Mouse (Mus musculus) heart, adult 18-20 months (tissue): ENCODE data around the gene Atp2c1. TPM values are rescaled to one million over a fixed set of nuclear protein-coding genes. Genes with fewer than 3 reads are reported as not detected.

ENCODE experiments used
- DNase-seq, 2 experiments: peaks; one replicate each; pipeline ENCODE4 v3.0.0; 2021 to 2022; ENCODE audit warnings: mixed read lengths in 1 of 2
- long read RNA-seq, 2 experiments: library from polyadenylated mRNA; stranded (forward); transcript quantifications; one replicate each; pipeline ENCODE4 v2.0.0; 2021
- total RNA-seq, 2 experiments: library from RNA; stranded (reverse); gene quantifications; 2 replicates each; pipeline ENCODE4 v1.2.3; 2021

Atp2c1 gene
- 10 to 100 TPM; 58.6 to 65.0 TPM for total RNA-seq
- long read RNA-seq, experiment 1, full-length matches to known transcripts = 26 of 38 reads
- long read RNA-seq, experiment 1, partial matches to known transcripts = 2 of 38 reads
- long read RNA-seq, experiment 1, other reads (novel, unspliced or antisense) = 10 of 38 reads
- long read RNA-seq, experiment 2, full-length matches to known transcripts = 13 of 20 reads
- long read RNA-seq, experiment 2, partial matches to known transcripts = 1 of 20 reads
- long read RNA-seq, experiment 2, other reads (novel, unspliced or antisense) = 6 of 20 reads

DNA sequence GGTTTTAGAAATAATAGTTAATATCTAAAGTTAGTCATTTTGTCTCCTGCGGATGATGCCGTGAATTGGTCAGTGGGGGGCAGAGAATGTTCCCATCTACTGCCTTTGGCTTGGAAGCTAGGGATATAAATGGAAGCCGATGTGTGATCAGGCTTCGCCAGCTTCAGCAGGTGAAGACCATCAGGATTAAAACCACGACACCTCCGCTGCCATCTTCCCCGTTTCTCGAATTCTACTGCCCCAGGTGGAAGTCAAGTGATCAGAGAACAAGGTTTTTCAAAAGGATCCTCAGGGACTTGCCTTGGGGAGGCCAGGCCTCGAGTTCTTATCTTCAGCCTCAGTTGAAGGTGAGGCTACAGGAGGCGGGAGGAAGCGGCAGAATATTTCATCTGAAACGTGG is at the start of gene Atp2c1:
TSS of gene Atp2c1 (minus strand) at position 101 of the 400 bp plus-strand sequence.
- DNase-seq = no peak

DNA sequence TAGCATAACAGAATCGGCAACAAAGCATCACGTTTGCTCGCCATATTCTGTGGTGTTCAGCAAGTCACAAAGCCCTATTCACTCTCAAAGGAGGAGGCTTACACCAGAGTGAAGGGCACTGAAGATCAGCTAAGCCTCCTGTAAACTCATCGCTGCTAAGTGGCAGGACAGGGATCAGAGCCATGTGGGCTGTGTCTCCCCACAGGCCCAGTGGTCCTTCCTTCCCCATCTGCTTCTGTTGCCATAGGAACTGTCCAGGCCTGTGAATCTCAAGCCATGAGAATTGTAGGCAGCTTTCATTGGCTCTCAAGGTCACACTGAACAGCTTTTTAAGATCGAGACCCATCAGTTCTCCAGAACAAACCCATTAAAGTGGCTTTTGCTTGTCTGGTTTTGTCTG is 30.3 kb upstream of the Atp2c1 start:
- DNase-seq = no peak

DNA sequence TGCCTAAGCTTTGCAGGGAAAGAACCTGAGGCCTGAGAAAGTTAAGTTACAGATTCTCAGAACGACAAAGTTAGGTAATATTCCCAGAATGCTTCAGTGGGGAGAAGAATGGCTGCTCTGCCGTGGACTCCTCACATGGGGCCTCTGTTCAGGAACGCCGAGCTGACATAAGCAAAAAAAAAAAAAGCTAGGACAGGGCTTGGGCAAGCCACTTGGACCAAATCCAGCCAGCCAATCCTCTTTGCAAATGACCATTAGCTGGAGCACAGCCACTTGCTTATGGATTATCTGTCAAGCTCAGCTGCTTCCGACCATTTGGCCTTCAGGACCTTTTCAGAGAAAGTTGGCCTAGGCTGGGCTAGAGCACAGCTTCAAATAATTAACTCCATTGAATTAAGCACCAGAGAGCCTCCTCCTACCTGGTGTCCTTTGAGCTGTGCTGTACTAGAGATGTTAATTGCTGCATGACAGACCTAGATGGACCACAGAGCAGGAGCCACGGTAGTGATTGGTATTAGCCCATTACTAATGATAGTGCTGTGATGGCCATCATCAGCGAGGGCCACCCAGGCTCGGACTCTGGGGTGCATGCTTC is 29.1 kb upstream of the Atp2c1 start:
- no peak for DNase-seq

DNA sequence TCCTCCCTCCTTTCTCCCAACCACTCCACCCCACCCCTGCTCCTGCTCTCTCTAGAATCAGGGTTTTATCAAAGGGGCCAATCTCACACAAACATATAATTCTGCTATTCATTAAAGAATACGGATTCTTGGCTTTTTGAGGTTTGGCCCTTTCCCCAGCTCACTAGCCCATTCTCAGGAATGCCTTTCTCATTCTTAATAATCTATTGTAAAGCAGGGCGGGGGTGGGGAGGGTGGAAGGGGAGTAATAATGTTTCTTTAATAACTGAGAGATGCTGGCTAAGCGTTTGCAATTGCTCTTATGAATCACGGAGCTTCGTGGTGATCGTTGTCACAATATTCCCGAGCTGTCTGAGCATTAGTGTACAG is 27.3 kb upstream of the Atp2c1 start:
- no peak for DNase-seq

DNA sequence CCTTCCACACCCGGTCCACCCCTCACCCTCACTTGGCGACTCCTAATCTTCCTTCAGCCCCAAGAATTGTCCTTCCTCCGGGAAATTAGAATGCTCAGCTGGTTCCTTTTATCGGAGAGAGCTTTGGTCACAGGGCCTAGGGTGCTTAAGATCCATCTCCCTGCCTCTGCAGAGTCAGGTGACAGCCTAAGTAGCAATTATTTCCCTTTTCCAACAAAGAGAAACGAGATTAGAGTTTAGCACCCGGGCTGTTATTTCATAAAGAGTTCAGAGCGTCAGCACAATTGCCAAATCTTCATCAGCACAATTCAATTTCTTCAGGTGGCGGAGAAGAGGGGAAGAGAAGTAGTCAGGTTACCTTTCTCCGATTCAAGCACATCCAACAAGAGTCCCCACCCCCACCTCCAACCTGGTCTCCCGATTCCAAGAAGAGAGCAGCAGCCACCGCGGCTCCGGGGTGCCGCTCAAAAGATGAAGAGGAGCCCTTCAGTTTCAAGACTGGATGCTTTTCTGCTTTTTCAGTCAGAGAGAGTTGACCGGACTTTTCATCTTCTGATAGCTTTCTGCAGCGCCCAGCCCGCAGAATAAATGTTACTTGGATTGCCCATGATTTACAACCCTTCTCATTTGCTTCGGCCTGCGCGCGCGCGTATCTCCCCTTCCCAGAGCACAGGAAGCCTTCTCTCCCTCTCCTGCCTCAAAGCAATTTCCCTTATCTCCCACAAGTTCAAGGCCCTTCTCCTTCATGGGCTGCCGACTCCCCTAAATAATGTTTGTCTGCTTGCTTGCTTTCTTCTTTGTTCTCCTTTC is 26.7 kb upstream of the Atp2c1 start:
- no peak for DNase-seq

DNA sequence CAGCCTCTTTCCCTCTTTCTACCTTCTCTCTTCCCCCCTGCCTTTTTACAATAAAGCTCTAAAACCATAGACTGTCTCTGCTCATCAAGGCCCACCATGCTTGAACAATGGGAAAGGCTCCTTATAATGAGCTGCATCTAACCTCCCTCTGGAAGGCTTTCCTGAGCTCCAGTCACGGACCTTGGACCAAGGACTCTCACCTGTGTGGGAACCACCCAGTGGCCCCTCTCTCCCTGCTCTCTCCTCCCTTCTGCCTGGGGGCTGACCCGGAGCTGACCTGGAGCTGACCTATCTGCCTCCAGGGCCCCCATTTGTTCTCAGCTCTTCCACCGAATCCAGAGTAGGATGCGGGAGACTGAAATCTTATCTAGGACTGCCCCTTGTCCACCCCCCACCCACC is 24.3 kb upstream of the Atp2c1 start:
- no peak for DNase-seq

DNA sequence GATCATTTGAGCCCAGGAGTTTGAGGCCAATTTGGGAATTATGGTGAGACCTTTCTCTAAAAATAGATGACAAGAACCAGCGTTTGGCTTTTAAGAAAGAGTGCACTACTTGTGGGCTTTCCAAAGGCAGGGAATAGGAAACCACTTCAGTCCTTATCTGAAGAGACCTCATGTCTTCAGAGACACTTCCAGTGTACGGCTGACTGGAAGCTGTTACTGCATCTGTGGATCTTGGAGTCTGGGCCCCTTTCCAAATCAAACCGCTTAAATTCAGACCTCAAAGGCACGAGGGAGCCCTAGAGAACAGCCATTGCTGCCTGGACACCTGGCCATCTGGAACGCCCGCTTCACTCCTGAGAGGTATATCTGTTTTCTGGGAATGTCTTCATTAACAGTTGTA is 22.0 kb upstream of the Atp2c1 start:
- DNase-seq = no peak

DNA sequence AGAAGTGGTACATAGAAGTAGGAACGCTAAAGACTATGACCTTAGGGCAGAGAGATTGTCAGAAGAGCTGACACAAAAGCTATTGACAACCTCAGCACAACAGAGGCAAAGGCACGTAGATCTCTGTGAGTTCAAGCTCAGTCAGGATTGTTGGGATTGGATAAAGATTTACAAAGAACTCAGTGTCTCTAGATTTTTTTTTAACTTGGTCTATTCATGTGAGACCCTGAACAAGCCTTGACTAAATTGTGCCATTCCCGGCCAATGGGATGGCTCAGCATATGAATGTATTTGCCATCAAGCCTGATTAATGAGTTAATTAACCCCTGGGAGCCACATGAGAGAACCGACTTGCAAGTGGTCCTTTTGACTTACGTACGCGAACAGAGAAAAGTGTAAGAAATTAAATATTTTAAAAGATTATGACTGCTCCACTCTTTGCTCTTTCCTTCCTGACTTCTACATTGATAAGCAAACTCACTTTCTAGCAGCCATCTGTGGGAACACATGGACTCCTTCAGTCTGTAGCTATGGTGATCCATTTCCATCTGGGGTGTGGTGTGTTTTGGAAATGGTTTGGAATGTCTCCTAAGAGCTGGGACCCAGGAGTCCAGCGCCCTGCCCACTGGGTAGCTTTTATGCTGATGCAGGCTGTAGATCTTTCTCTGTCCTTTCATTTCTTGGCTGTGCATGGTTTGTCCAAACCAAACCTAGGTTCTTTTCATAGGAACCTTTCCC is 17.1 kb upstream of the Atp2c1 start:
- DNase-seq = no peak

DNA sequence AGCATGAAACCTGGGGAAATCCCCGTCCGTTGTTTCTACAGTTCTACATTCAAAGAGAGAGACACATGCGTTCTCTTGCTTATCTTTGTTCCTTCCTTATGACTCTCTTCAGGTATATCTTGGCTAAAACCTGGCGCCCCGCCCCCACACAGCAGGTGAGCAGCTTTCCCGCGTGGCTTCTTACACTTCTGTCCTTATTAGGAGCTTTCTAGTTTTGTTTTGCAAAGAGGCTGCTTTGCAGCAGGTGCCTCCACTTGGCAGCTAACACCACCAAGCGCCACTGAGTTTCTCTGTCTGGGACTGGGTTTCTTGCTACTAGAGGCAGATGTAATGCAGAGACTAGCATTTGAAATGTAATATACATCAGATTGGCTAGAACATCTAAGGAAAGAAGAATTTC is 10.4 kb upstream of the Atp2c1 start:
- DNase-seq = no peak

DNA sequence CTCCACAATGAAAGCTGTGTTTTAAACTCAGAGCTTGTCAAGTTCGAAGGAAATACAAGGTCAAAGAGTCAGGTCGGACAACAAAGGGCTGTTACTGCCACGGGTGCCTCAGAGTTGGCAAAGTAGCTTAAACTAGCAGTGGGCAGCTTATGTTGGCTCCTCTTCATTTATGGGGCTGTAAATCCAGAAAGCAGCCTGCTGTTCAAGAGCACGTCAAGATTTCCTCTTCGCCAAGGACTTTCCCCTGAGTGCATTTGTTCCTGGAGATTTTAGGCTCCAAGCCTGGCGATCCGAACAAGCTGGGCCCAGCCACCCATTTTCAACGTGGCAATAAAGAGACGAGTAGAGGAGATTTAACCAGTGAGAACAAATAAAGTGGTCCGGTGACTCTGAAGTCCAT is 9.8 kb upstream of the Atp2c1 start:
- no peak for DNase-seq

DNA sequence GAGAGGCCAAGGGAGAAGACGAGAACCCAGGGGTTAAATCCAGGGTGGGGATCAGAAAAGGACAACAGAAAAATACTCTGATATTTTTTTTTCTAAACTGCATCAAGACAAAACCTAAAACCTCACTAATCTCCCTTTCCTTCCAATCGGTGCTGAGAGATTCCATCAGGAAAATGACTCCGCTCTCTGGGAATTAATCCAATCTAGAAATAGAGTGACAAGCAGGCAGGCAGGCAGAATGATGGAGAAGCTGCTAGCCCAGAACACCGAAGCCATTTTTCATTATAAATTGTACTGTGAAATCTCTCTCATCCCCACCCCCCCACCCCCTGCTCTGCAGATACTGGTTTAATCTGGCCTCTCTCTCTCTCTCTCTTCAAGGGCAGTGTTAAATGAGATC is 1.8 kb downstream of the Atp2c1 start:
- DNase-seq = no peak

DNA sequence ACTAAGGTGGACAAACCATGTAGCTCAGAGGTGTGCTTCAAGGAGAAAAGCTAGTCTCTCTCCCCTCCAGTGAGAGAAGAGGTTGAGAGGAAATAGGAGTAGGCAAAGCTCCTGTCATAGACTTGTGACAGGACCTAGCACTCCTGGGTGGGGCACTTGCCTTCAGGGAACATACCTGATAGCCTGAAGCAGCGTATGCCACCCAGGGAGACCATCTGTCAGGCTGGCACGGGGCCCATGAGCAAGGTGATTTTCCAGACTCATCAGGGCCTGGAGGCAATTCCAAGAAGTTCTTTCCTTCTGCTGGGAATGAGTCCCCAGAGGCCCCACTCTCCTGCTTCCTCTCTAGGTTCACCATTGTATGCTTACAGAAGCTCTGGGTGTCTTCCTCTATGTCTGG is 4.1 kb downstream of the Atp2c1 start:
- no peak for DNase-seq

DNA sequence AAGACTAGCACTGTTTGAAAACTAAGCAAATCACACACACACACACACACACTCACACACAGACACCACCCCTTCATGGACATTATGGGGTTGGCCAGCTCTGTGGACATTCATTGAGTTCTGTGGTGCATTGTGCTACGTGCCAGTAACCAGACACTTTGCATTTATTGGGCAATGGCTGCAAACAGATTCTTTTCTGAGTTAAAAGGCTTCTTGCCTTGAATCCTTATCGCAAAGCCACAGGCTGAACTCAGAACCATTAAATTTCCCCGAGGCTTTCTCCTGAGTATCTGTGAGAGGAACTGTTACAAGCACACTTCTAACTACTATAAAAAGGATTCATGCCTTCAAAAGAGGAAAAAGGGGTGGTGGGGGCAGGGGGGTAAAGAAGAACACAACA is 5.1 kb downstream of the Atp2c1 start:
- DNase-seq = no peak

DNA sequence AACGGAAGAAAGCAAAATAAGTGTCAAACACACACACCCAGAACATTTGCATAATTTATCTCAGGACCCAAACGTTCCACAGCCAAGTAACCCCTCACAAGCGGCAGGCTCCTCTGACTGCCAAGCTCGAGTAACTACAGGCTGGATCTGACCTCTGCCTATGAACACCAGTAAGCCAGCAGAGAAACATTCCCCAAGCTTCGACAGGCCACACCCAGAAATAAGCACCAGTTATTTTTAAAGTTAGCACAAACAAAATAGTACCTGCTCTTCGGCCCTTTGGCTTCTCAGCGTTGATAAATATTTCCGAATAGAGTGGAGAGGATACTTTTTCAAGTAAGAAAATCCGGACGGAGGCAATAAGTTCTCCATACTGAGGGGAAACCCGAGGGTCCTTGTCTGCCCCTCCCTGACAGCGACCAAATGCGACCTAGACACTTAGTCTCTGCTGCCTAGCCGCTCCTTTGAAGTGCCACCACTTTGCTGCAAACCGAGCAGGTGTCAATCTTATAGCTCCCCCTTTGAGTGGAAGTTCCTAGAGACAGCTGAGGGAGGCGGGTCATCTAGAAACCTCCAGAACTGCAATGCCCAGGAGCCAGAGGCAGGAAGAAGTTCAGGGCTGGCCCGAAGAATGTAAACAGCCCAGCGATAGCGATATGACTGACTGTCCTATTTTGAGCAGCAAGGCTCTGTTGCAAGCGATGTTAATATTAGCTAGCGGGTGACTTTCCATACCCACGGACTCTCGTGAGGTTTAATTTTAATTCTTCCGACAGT is 6.2 kb downstream of the Atp2c1 start:
- peak; percentile 70 to 83 for DNase-seq

DNA sequence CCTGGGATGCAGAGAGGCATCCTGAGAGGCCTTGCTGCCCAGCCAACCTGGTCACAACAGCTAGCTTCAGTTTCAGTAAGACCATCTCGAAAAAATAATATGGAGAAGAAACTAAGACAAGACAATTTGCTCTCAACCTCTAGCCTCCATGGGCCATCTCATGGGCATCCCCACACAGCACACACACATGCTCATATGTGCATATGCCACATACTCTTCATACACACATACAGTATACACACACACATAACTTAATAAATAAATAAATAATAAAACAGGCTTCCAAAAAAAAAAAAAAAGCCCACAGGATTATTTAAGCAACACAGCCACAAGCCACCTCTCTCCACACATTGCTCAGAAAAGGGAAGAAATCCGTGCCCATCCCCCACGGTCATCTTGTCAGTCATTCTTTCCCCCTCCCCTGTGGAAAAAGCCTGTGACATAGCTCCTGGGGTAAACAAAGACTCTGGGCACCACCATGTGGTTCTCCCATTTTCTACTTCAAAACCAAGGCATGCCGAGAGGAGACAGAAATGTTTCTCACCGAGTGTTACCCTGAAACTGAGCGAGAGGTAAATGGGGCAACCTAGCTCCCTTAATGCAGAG is 7.7 kb downstream of the Atp2c1 start:
- peak; percentile 10 to 40 for DNase-seq

DNA sequence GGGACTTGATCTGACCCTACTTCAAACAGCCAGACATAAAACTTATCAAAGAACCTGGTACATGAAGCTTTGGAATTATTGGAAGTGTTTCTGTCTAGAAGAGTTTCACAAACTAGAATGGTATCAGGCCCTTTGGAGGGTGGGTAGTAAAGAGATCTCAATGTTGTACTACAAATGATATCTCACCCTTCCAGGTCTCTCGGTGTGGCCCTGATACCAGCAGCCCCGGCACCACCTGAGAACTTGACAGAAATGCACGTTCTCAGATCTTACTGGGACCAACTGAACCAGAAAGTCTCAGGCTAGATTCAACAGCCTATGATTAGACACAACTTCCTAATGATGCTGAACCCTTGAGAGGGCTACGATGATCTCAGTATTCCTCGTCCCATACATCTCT is 23.4 kb downstream of the Atp2c1 start:
- no peak for DNase-seq

DNA sequence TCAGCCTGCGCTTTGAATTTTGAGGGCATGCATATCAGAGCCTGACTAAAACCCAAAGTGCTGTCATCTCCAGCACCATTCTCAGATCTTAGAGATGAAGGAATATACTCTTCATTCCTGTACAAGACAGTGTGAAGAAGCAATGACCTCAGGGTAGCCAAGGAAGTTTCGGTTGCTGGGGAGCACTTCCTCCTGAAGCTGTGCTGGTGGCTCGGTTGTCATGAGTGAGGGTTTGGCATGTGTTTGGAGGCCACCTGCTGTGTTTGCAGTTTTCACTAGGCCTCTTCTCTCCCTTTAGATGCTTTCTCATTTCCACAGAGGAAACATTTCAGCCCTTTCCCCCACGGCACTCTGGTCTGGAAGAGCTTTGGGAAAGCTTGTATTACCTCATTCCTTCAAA is 24.7 kb downstream of the Atp2c1 start:
- peak in 1 of 2 experiments; percentile 41 for DNase-seq

DNA sequence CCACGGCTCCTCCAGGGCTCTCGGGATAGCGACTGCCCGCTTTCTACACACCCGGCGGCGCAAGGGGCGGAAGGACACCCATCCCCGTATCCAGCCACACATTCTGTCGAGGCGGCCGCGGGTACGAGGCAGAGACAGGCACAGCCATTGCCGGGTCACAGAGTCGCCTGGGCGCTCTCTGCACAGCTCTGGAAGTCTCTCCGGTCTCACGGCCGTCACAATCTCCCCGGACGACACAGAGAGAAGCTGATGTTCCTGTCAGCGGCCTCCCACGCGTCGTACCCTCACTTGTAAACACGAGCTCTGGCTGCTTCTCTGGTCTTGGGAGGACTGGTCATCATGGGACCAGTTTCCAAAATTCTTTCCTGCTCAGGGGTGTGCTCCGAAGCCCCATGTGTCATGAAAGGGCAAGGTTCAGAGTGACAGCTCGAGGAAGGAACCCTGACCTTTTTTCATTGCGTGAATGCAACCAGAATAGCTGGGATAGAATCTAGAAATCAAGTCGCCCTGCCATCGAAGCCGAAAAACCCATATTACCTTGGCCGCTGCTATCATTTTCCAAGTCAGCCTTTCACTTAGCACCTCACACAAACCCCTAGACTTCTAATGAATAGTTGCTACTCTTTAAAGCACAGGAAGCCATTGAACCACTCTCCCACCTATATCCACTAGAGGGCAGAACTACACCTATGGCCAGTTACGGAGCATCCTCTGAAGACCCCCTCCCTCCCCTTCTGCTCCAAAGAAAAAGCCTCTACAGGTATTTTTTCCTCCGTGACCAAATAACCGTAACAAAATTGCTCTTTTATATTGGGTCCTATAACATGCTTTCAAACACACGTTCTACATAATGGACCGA is 31.6 kb downstream of the Atp2c1 start:
- peak; percentile 61 to 73 for DNase-seq

DNA sequence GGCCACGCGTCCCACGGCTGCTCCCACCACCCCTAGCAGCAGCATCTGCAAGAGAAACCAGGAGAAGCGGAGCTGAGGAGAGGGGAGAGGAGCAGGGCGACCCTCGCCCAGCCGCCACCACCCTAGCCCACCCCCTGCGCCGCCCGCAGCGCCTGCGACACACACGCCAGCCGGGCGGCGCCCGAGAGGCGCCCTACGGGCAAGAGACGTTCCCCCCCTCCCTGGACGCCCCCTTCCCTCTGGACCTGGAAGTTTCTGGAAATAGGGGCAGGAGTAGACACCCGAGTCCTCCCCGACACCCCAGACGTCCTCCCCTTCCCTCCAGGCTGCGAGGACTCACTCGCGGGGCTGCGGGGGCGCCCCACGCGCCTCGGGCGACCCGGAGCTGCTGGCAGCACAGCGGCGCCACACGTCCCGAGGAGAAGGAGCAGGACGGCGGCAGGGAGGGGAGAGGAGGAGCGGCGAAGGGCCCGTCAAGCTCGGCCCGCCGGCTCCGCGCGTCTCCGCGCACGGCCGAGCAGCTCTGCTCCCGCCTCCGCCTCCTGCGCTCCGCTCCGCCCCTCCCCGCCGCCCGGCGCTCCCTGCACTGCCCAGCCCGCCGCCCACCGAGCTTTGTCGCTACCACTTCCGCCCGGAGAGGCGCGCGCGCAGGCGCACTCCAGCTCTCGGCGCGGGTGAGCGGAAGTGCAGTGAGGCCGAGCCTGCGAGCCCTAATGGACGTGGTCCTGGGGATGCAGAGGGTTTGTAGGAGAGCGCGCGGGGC is 32.4 kb downstream of the Atp2c1 start:
- peak; percentile 94 to 98 for DNase-seq

DNA sequence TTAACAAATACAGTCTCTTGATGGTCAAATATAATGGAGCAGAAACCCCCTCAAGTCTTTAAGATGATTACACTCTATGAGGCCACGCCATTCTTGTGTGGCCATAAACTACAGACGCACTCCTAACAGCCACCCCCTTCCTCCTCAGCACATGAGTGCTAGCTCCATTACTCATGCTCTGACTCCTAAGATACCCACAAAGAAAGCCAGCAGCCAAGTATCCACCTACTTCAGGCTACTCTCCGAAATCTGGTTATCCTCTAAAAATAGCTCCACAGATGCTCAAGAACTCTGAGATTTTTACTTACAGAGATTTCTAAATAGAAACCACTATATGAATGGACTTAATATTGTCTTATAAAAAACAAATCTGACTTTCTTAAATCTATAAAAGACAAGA is 34.4 kb downstream of the Atp2c1 start:
- DNase-seq = no peak
